Mouse (Mus musculus) heart, postnatal 10 days (tissue): ENCODE measurements around the gene Ung. TPM values are rescaled to one million over a fixed set of nuclear protein-coding genes. Genes with fewer than 3 reads are reported as not detected.
A peak's percentile ranks its signal among the peaks of the same experiment; 100 is the strongest.

Source experiments
- DNase-seq, 2 experiments: peaks; one replicate each; pipeline ENCODE4 v3.0.0; 2021
- intact Hi-C: fragments of 180-260 bp; cut with DNase I; formaldehyde crosslinking; loops from one replicate; pipeline ENCODE4 v1.15.1; 2025
- total RNA-seq, 2 experiments: library from RNA; stranded (reverse); gene quantifications; 2 replicates each; pipeline ENCODE4 v1.2.3; 2021

Gene Ung
- total RNA-seq, 2 experiments from 2014 or later, result 22.7 to 24.1 TPM

DNA sequence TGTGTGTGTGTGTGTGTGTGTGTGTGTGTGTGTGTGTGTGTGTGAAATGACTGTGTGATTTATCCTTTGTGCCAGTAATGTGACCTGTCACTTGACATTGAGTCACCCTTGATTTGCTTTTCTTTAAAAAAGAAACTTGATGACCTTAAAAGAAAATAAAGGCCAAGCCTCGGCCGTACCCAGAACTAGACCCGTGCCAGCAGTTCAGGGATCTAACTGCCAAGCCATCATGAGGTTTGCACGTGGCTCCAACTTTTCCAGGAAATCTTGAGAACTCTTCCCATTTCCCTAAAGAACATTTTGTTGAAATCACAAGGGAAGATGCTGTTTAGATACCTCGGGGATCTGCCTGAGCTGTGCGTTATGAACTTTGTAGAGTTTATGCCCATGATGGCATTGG, 31.2 kb downstream of the Ung start:
- no peak for DNase-seq
- intact Hi-C loops, result no loop called here

DNA sequence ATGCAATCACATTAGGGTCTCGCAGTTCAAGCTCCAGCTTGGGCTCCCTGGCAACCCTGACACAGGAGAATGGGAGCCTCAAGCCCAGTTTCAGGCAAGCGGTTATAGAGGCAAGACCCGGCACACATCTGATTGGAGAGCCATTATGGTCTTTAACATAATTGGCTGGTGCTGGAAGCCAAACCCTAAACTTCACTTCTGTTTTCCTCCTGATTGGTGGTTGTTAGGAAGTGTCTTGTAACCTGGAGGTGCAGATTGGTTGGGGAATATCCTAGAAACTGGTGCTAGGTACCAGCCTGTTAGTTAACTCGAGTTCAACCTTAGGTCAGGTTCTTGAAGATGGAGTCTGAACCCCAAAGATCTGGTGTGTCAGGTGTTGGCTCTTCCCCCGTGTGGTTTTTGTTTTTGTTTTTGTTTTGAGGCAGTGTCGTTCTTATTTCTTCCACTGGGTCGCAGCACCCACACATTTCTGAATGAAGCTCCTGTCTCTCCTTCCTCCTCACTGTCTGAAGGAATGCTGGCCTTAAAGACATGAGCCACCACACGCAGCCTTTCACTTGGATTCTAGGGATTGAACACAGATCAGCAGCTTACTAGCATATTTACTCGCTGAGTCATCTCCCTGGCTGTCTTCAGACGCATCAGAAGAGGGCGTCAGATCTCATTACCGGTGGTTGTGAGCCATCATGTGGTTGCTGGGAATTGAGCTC, 32.1 kb downstream of the Ung start:
- DNase-seq, result no peak
- intact Hi-C loops, result no loop called here

DNA sequence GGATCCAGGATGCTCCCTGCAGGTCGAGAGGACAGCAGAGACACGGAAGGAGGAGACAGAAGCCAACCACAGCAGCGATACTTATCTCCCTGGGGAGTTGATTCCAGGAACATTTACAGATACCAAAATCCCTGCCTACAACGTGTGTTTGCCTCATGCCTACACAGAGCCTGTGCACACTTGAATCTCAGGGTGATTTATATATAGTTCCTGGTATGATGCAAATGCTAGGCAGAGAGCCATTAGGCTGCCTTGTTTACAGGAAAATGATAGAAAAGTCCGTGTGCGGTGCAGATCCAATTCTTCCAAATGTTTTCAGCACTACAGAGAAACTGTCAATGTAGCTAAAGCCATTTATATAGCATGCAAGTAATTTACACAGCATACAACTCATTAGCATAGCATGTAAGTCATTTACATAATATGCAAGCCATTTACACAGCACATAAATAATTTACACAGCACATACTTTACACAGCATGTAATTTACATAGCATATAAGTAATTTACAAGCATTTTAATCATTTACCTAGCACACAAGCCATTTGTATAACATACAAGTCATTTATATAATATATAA, 33.0 kb downstream of the Ung start:
- intact Hi-C loops, result no loop called here

DNA sequence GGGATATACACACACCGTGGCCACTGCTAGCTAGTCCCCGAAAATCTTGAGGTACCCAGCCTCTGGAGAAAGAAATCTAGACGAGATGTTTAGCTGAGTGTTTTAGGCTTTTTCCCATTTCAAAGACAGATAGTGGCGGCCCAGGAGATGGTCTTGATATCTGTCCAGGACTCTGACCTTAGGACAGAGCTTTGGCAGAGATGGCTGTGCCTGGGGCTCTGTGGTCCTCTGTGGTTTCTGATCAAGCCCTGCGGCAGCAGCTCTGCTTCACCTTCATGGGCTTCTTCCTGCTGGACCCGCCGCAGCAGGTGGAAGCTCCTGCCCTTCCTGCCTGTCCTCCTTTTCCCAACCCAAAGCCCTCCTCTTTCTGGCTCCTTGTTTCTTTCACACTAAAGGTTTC, 40.2 kb downstream of the Ung start:
- intact Hi-C loops, result no loop called here

More for the DNA sequence above, 33.0 kb downstream of the Ung start:
- DNase-seq, result no peak

DNA sequence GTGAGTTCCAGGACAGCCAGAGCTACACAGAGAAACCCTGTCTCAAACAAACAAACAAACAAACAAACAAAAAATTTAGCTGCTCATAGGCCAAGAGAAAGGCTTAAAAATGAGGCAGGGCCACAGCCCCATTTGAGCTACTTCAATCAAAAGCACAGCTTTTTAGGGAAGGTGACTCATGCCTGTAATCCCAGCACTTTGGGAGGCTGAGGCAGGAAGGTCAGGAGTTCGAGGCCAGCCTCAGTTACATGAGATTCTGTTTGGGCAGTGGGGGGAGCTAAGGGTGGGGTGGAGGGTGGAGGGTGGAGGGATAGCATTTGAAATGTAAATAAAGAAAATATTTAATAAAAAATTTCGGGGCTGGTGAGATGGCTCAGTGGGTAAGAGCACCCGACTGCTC, 42.8 kb downstream of the Ung start:
- DNase-seq, result no peak
- intact Hi-C loops, result no loop called here

More for the DNA sequence above, 40.2 kb downstream of the Ung start:
- DNase-seq, result no peak

DNA sequence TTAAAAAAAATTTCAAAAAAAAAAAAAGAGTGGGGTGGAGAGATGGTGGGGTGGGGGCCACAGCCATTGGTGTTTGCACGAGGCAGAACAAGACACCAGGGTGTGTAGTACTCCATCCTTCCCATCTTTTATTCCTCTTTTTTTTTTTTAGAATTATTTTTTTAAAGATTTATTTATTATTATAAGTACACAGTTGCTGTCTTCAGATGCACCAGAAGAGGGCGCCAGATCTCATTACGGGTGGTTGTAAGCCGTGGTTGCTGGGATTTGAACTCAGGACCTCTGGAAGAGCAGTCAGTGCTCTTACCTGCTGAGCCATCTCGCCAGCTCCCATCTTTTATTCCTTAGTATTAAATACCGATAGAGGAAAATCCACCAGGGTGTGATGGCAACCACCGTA, 43.3 kb downstream of the Ung start:
- no peak for DNase-seq
- intact Hi-C loops, result no loop called here

DNA sequence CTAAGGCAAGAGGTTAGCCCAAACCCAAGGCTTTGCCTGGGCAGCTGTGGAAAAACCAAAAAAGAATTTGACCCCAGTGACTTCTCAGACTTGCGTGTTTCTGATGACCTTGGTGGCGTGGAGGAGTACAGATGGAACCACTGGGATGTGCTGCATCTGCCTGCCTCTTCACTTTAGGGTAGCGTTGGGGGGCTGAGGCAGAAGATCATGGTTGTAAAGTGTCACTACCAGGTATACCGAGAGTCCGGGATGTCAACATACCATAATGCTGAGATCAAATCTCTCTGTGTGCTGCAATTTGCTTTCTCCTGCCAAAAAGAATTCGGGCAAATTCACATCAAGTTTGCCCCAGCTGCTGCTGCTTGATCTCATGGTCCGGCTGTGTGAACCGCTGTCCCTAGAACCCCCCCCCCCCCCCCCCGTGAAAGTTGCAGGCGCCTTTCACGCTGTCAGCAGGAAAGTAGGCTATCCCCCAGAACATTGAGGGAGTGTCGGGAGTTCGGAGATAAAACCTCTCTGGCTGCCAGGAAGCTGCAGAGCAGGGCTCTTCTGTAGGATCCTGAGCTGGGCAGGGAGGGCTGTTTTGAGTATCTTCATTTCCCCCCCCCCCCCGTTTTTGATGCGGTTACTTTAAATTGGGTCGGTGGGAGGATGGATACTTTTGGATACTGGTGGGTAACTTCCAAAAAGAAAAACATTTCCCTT, 43.8 kb downstream of the Ung start:
- intact Hi-C loops, result no loop called here
- no peak for DNase-seq

DNA sequence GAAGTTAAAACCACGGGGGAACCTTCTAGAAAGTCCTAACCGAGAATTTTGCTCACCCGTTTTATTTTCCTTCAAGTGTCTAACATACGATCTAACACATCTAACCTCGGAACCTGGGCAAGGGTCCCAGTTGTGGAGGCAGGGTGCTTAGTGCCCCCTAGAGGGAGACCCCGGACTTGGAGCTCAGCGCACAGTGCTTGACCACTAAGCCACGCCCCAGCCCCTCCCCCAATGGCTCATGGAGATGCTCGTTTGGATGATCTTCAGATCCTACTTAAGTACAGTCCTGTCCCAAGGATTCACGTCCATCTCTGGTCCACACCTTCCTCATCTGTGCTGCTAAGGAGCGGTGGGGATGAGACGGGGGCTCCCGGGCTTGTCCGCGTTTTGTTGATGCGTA, 44.5 kb downstream of the Ung start:
- DNase-seq, result peak; percentile 52 to 67

DNA sequence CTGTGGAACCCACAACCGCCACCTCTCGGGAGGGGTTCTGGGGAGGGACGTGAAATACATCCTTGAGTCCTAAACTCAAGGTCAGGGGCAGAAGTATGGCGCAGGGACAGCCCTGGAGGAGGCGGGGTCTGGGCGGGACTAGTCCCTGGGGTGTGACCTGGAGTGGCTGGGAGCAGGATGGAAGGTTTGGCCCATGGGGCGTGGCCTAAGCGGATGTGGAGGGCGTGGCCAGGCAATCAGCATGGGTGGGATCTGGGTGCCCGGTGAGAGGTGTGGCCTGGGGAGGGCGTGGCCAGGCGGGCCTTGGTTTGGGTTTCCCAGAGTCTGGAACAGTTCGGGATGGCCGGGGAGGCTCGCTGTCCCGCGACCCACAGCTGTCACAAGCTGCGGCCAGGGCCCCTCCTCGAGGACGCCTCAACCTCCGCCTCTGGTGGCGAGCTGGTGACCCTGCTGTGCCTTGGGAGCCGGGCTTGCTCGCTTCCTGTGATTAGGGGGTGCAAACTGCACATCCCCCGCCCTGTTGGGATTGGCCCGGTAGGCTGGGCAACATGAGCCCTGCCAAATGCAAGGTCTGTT, 45.5 kb downstream of the Ung start:
- intact Hi-C loops, result loop anchor here (5.0 kb wide), 3 partner anchors 43 to 202 kb away; partner anchors contain the start of gene Ung
- DNase-seq, result peak; percentile 98

More for the DNA sequence above, 44.5 kb downstream of the Ung start:
- intact Hi-C loops, result loop anchor here (5.0 kb wide), 3 partner anchors 42 to 203 kb away; partner anchors contain the start of gene Ung

DNA sequence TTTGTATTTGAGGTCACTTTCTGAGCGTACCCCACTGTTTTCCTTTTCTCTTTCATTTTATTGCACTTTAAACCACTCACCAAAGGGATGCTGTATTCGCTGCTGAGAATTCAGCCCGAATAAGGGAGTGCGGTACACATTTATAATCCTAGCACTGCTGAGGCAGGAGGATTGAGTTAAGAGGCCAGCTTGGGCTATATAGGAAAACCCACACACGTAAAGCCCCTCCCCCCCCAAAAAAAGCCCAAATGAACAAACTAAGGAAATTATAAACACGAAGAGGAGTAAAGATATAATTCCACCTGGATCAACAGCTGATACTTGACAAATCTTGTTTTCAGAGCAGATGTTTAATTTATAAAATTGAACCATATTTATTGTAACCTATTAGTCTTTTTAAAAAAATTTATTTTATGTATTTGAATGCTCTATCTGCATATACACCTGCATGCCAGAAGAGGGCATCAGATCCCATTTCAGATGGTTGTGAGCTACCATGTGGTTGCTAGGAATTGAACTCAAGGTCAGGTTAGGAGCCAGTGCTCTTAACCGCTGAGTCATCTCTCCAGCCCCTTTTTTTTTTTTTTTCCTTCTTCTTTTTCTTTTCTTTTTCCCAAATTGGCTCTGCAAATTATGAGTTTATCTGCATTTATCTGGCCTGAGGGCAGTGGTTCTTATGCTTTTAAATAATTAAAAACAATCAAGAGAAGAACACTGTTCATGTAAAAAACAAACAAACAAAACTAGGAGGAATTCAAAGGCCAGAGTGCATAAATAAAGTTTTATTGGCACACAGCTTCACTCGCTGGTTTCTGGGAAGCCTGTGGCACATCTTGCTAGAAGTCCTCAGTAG, 46.6 kb downstream of the Ung start:
- no peak for DNase-seq
- intact Hi-C loops, result loop anchor here (5.0 kb wide), 3 partner anchors 44 to 201 kb away; partner anchors contain the start of gene Ung

DNA sequence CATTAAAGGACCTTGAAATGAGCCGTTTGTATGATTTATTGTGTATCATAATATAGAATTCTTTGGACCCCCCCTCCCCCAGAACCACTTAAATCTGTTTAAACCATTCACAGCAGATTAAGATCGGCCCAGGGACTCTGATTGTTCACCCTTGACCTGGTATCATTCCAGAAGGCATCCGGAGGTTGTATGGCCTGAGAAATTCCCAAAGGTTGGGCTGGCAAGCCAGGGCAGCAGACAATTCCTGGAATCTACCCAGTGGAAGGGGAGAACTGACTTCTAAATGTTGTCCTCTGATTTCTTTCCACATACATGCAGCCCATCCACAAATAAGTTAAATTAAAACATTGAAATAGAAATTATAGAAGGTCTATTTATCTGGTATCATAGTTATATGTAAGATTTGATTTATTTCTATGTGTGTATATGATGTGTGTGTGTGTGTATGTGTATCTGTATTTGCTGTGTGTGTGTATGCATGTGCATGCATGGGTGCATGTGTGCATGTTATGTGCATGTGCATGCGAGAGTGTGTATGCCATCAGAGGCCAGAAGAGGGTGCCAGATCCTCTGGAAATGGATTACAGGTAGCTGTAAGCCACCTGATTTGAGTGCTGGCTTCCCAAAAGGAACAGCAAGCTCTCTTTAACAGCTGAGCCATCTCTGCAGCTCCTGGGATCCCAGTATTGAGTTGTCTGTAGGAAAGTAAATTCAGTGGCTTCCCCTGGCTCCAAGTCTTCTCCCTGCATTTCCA, 48.0 kb downstream of the Ung start:
- intact Hi-C loops, result loop anchor here (5.0 kb wide), 3 partner anchors 46 to 199 kb away; partner anchors contain the start of gene Ung
- DNase-seq, result no peak

DNA sequence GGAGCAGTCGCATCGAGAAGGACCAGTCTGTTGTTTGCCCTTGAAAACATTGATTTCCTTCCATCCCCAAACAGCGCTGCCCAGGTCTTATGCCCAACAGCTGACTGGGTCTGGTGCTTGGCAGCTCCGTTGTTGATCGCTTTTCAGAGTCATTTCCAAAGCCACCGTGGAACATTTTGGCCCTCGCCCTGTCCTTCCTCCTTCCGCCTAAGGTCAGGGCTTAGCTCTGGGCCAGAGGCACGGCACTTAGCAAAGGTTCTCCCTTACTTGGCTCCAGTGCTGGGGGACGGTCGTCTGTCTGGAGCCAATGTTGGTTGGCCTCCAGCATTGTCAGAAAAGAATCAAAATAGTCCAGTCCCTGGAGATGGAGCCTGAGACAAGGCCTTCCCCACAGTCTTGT, 49.4 kb downstream of the Ung start:
- DNase-seq, result peak; percentile 79 to 84
- intact Hi-C loops, result loop anchor here (5.0 kb wide), 3 partner anchors 47 to 198 kb away; partner anchors contain the start of gene Ung

DNA sequence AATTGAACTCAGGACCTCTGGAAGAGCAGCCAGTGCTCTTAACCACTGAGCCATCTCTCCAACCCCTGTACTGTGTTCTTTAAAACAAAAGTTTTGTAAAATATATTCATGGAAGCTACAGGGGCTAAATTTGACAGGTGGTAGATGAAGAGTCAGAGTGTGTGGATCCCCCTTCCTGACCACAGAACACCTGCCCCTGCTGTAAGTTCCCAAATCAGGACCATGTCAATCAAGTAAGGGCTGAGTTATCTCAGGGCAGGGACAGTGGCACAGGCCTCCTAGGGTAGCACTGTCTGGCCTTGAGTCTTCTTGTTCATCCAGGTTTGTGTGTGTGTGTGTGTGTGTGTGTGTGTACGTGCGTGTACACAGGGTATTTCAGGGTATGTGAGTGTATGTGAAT, 53.3 kb downstream of the Ung start:
- DNase-seq, result no peak
- intact Hi-C loops, result no loop called here

DNA sequence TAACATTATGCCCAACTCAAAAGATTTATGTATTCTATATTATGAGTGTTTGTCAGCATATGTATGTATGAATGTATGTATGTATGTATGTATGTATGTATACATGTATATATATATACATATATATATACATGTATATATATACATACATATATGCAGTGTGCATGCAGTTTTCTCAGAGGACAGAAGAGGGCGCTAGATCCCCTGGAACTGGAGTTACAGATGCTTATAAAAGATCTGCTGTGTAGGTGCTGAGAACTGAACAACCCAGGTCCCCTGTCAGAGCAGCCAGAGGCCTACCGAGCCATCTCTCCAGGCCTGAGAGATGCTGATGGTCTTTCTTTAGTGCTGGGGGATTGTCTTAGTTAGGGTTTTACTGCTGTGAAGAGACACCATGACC, 56.9 kb downstream of the Ung start:
- no peak for DNase-seq
- intact Hi-C loops, result no loop called here

Other genes with a start within 250 kb of the Ung start
- gene Coro1c, start 221.6 kb upstream of the Ung start, total RNA-seq, result 10 to 100 TPM; 73.1 to 76.1 TPM
- 10 to 100 TPM; 18.6 to 20.3 TPM for gene Ssh1, start 136.5 kb upstream of the Ung start, total RNA-seq
- gene Dao, start 126.7 kb upstream of the Ung start, total RNA-seq, result not detected
- 10 to 100 TPM; 15.4 to 17.7 TPM for gene Usp30, start 64.9 kb upstream of the Ung start, total RNA-seq
- not detected for gene Svop, start 38.8 kb upstream of the Ung start, total RNA-seq
- gene Alkbh2, start 2.2 kb upstream of the Ung start, total RNA-seq, result 1 to 10 TPM; 2.6 to 3.0 TPM
- gene Acacb, start 16.1 kb downstream of the Ung start, total RNA-seq, result 100 to 1,000 TPM; 156 to 159 TPM
- not detected for gene Foxn4, start 143.4 kb downstream of the Ung start, total RNA-seq
- under 1 TPM in 1 of 2 experiments, not detected in 1; 0.29 TPM for gene Myo1h, start 158.8 kb downstream of the Ung start, total RNA-seq